Mouse (Mus musculus) c-Kit-positive CD71-negative TER-119-negative erythroid progenitor cells, embryonic 14.5 days (primary cell): ENCODE measurements around the gene Fyco1.
A peak's percentile ranks its signal among the peaks of the same experiment; 100 is the strongest.
"Not testable (repeated sequence)": the region's sequence is repeated elsewhere in the genome, so short reads cannot be mapped to it uniquely, and the experiment has no call there.

Source experiments
- DNase-seq: peaks from one replicate; pipeline ENCODE4 v3.0.0-alpha.2; 2013; ENCODE audit warnings: low read depth

Fyco1 gene

DNA sequence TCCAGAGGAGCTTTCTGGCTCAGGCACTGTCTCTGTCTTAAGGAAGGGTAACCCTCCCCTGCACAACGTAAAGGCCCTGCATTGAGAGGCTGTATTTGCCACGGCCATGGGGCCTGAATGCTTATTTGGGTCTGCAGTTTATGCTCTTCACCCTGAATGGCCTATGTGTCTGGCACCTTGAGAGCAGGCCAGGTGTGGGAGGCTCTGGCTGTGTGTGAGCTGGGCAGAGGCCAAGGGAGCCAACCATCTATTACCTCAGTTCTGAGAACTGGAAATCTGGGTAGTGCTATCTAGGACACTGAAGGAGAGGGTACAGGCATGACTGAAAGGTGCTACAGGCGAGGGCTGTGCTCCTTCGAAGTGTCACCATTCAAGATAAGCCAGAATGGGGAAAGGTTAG, 36.9 kb downstream of the Fyco1 start:
- DNase-seq = no peak

DNA sequence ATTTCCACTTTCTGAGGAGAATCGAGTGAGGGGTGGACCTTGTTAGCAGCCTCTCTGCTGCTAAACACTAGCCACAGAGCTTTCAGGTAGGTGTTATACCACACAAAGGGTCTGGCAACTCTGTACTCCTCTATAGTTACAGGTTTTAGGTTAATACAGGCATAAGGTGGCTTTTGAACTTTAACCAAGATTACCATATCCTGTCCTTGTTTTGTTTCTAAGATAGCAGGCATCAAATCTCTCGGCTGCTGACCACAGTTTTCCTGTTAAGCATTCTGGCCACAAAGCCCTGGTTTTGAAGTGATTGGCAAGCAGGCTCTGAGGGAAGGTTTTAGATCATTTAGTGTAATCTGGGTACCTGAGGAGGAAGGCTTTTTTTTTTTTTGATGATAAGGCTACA, 37.4 kb downstream of the Fyco1 start:
- DNase-seq = no peak

DNA sequence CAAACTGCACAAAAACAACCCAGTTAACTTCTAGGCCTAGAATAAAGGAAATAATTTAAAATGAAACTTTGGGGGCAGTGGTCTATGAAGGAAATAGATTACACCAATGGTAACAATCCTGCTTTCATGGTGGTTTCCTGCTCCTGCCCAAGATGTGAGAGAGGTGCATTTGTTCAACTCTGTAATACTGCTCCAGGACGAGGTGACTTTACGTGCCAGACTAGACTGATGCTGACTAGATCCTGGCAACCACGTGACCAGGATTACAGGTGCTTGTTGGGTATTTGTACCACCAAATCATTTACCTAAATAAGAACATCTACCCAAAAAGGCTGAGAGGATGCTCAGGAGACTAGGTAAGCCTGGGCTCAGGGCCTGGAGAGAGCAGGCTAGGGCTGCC, 39.9 kb downstream of the Fyco1 start:
- DNase-seq = no peak

DNA sequence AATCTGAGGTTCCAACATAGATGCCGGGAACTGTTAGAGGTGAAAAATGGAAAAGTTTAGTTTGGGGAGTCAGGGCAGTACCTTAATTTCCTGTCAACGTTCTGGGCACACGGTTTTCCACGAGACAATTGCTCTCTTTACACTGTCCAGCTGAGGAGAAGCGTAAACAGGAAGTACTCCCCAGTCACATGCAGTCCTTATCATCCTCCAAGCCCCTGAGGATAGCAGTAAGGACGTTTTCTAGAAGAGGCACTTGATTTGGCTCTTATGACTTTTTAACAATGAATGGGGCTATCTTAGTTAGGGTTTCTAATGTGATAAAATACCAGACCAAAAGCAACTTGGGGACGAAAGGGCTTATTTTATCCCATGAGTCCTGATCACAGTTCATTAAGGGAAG, 43.1 kb downstream of the Fyco1 start:
- no peak for DNase-seq

DNA sequence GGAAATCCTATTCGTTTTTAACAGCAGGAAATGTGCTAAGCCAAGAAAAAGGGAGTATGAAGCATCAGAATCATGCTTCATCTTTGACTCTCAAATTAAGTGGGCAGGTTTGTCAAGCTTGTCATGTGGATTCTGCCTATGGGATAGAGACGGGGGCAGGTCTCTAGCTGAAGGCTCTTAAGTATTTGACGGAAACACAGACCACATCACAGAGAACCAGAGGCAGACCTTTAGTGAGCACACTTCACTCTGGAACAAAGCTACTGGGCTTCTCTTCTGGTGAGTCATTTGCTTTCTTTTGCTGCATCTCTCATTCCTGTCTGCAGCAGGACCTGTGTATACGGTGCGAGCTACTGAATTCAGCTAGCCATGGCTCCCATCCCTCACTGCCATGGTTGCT, 45.4 kb downstream of the Fyco1 start, which contains the start of gene Cxcr6:
TSS of gene Cxcr6 (plus strand) at position 209 of the 400 bp plus-strand sequence.
- no peak for DNase-seq

DNA sequence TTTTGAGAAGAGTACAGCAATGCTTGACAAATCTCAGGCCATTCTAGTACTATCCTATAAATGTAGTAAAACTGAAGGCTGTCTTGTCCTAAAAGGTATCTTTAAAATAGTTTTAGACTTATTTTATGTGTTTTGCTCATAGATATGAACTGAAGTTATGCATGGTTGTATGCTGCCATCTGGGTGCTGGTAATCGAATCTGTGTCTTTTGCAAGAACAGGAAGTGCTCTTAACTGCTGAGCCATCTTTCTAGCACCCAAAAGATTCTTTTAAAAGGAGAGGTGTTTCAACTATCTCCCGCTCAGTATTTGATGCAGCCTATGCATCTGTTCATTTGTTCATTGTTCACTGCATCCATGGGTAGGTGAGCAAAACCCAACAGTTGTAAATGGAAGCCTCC, 46.5 kb downstream of the Fyco1 start:
- DNase-seq = no peak

DNA sequence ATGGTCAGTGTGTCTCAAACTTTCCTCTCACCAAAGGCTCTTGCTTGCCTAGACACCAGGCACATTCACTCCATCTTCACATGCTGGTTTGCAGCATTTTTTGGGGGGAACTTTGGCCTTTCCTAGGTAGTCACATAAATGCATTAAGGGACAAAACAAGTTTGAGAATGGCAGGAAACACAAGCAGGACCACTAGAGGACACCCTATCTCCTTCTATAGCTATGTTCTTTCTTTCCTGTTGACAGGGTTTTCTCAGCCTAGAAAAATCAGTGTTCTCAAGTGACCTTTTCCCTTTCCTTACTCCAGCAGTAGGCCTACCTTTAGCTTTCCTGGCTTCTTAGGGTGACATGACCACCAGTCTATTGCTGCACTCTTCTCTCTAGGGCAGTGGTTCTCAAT, 48.8 kb downstream of the Fyco1 start:
- DNase-seq = no peak

DNA sequence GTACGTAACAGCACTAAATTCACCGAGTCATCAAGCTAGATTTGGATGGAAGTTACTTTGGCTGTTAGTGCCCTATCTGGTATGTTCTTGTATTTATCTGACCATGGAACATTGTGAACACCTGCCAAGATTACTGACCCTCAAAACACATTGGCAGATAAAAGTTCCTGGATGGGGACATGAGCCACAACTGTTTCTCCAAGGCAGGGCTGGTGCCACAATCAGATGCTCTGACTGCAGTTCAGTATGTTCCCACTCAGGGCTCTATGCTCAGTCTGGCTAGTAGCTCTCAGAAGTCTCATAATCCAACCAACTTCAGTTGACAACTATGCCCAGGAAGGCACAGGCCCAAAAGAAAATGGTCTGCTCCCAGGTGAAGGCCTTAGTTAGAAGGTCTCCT, 49.3 kb downstream of the Fyco1 start:
- no peak for DNase-seq

DNA sequence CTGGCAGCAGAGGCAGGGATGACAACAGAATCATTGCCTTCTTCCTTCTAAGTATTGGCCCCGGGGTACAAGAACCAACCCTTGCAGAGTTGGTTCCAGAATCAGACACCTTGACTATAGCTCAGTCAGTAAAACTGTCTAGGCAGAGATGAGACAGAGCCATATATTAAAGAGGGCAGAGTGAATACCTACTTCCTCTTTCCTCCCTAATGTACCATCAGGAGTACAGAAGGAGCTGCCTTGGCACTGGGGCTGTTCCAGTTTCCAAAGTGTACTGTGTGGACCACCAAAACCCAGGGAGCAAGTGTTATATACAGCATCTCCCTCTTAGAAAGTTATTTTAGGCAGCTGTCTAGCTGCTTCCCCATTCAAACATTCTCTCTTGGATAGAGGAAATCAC, 50.2 kb downstream of the Fyco1 start:
- DNase-seq = no peak

DNA sequence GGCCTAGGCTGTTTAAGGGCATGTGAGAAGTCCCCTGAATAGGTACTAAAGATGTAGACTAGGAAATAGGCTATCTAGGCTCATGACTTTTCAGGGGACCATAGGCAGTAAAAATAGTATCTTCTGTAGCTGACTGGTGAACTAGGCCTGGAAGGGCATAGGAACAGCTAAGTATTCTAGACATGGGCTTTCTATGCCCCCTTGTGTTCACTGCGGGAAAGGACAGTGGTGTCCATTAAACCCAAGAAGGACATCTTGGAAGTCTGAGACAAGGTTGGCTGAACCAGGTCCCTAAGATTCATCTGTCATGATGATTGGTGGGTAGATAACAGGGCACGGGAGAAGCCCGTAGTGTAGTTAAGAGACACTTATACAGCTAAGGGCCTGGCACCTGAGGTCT, 55.5 kb downstream of the Fyco1 start:
- DNase-seq = peak; percentile 34

DNA sequence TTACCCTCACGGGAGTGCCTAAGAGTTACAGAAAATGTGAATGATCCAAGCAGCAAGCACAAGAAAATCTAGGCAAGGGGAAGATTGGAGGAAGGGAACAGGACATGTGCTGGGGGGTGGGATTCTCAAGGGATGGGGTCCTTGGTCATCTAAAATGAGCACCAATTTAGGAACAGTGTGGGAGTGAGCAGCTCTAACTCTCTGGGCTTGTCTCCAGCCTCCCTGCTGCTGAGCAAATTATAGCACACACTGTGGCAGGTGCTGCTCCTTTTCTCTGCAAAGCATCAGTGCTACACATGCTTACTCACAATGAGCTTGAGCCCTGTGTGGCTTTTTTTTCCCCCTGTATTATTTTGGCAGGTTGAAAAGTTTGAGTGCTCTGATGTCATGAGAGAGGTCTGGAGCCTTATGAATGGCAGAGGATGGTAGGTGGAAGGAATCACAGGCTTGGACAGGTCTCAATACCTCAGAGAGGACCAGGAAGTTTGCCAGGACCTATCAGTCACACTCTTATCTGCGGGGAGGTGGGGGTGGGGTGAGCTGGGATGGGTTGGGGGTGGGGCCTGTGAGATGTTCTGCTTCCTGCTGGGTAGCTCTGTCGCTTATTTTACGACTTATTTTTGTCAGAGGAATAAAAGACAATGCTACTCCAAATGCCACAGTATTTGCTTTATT, 62.7 kb downstream of the Fyco1 start:
- no peak for DNase-seq

DNA sequence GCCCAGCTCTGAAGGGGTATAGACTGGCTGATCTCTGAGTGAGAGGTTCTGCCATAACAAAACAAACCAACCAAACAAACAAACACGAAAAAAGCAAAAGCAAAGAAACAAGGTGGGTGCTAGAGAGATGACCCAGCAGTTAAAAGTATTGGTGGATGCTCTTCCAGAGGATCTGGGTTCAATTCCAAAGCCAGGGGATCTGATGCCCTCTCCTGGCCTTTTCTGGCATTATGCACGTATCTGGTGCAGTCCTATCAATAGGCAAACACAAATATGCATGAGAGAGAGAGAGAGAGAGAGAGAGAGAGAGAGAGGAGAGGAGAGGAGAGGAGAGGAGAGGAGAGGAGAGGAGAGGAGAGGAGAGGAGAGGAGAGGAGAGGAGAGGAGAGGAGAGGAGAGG, 78.4 kb downstream of the Fyco1 start:
- not testable (repeated sequence) for DNase-seq

DNA sequence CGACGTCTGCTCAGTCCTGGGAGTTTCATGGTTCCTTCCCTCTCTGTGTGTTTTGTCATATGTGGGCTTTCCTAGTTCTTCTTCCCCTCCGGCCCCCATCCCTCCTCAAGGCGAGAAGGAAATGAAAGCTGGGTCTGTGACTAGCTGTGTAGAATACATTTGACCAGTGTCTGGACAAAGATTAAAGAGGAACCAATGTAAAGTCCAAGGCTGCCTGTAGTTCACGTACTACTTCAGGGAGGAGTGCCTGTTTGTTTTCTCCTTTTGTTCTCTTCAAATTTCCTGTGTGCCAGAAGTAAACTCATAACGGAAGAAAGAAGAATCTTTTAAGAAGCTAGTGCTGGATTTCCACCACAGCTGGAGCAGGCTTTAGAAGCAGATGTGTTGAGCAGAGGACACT, 82.2 kb downstream of the Fyco1 start:
- no peak for DNase-seq

DNA sequence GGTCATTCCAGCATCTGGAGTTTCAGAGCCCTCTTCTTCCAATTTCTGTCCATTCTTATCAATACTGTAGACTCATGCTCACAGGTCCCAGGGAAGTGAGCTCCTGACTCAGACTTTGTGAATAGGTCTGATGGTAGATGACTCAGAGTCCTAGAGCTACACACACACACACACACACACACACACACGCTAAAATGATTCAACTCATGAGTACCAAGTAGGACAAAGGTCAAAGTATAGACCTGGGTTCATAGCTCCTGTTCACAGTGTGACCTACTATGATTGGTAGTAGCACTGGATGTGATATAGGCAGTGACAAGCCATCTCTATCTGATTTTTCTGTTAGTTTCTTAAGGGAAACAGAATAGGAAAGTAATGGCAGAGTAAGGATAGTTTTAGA, 83.3 kb downstream of the Fyco1 start:
- no peak for DNase-seq

DNA sequence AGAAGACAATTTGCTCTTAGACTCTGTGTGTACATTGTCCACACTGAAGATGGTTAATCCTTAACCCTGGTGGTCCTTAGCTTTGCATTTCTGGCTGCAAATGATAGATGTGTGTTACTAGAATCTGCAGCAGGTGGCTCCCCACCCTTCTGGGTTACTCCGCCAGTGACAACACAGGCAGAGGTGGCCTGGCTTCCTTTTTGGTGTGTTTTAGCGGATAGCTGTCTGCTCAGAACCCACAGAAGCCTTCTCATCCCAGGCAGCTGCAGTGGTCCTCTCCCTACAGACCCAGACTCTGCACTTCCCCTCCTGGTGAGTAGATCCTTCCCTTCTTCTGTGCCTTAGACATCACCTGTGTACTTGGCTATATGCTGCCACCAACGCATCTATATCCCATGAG, 84.7 kb downstream of the Fyco1 start:
- no peak for DNase-seq

DNA sequence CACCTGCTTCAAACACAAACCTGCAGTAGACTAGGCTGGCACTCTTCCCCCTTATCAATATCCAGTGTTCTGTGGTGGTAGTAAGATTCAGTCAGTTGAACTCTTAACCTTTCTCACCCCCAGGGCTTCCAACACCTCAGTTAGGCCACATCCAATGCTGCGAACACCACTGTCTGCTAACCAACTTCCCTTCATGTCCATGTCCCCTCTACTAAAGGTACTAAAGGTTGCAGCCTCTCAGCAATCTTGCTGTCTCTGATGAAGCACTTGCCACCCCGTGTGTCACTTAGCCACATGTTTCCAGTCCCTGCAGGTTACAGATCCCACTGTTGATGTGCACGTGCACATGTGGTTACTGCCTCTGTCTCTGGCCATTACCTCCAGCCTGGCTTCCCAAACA, 87.9 kb downstream of the Fyco1 start:
- no peak for DNase-seq

DNA sequence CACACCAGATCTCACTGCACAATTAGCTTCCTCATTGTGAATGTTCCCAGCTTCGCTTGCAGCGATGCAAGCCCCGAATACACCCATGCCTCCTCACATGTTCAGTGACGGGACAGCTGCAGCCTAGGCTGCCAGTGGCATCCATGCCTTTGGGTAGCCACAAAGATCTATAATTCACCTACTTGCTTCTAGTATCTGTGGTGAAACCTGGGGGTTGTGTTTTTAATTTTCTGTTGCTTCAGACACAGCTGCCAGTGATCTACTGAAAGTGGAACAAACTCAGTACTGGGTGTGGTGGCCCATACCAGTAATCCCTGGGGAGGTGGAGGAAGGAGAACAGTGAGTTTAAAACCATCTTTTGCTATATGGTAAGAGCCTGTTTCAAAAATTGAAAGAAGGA, 88.8 kb downstream of the Fyco1 start:
- DNase-seq = no peak

DNA sequence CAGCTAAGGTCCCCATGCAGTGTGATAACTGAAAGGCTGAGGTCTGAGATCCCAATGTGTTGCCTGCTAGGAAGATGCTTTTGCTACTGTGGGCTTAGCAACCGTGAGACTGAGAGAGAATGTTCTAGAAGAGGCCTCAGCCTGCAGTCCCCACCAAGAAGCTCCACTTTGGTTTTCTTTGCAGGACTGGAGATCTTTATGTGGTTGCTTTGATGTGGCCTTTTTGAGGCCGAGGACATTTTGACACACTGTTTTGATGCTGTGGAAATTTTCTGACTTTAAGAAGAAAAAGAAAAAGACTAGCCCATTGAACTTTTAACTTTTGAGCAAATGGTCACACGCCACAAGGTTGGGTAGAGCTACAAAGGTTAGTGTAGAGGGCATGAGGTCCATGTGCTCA, 90.9 kb downstream of the Fyco1 start:
- DNase-seq = no peak

DNA sequence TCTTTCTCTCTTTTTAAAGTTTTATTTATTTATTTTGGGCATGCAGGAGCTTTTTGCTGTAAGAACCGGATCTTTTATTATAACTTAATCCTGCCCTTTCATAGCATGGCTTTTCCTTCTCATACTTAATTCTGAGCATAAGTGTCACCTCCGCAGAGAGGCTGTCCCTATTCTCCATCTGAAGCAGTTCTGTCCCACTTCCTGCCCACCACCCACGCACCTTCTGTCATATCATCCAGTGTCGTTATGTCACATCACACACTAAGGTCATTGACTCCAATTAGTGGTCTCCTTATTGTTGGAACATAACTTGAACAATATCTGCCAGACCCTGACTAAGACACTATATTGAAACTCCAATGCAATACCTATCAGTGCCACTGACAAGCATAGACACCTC, 93.1 kb downstream of the Fyco1 start:
- DNase-seq = no peak

DNA sequence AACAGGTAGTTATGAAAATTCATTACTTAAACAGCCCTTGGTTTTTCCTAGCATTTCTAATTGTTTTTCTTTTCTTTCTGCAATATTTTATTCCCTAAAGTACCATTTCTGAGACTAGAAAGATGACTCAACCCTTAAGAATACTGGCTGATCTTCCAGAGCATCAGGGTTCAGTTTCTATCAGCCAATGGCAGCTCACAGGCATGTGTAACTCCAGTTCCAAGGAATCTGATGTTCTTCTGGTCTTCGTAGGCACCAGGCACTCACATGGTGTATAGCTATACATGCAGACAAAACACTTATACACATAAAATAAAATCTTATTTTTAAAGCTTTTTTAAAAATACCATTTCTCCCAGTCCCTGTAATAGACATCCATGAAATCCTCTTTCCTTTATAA, 93.5 kb downstream of the Fyco1 start:
- no peak for DNase-seq

DNA sequence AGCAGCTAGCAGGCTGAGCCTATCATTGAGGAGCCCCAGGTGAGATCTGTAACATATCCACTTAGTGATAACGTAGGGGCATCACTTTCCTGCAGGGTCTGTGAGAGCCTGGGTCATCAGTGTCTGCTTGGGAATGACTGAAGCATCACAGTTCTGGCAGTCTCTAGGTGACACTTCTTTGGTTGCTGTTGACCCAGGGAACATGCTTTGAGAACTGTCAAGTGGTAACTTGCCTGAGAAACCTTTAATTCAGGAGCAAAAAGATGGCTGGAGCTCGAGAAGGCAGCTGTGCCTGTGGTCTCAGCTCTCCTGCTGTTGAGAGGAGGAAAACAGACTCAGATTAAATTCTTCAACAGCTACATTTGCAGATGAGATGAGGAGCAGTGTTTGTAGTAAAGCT, 94.4 kb downstream of the Fyco1 start:
- DNase-seq = no peak

DNA sequence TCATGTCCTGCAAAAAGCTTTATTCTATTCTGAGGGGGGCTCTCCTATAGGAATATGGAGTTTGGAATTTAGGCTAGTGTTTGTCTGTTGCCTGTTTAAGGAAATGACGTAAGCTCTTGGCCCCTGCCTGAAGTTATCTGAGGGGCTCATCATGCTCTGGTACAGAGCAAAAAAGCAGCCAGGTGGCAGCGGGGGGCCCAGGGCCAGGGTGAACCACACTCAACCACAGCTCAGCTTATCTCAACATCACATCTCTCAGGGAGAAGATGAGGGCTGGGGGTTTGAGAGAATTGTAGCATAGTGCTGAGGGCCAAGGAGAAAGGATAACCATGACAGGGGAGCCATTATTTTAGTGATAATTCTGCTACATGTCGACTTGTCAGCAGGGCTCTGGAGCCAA, 94.9 kb downstream of the Fyco1 start:
- no peak for DNase-seq

DNA sequence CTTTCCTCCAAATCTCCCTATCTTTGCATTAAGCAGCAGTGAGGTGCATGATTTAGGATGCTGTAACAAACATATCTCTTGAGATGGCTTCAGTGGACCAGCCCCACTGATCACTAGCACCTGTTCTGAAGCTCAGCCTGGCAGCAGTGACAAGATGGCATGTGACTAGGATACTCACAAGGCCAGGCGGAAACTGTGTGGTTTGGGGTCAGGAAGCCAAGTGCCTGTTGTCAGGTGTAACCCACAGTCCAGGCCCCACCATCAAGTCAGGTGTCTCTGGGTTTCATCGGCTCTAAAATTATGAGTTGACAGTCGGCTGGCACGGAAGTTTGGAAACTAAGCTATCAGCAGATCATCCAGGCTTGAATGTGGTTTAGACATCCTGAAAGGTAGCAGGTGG, 97.4 kb downstream of the Fyco1 start:
- peak; percentile 49 for DNase-seq

DNA sequence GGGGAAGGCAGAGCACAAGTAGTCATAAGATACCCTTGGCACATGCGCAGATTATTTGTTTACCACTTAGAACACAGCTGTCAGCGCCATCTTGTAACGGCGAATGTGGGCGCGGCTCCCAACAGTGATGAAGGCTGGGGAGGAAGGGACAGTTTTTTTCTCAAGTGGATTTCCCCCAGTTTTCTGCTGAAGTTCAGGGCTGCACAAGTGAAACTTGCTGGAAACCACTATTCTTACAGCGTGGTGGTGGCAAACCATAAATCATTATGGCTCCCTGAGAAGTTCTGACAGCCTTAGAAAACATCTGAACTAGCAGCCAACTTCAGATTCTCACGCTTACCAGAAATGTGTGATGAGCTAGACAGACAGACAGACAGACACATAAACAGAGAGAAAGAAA, 102.0 kb downstream of the Fyco1 start:
- DNase-seq = not testable (repeated sequence)

DNA sequence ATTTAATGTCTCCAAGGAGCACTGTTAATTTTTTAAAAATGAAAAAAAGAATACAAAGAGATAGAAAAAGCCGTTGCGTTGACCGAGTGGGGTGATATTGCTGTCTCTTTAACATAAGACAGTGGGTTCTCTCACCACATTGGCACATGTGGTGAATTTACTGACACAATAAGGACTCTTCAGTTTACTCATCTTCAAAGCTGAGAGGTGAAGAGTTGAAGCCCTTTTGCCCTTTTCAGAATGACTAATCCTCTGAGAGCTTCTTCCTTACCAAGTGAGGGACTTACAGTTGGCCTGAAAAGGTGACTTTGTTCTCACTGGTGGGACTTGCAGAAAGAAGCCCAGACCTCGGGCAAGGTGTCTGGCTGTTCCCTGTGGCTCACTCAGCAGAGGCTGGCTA, 110.9 kb downstream of the Fyco1 start:
- no peak for DNase-seq
